Mouse (Mus musculus) megakaryocyte, adult 5-6 weeks (primary cell): ENCODE measurements around the gene Gm11567. TPM values are rescaled to one million over a fixed set of nuclear protein-coding genes. Genes with fewer than 3 reads are reported as not detected.
"Not testable (repeated sequence)": the region's sequence is repeated elsewhere in the genome, so short reads cannot be mapped to it uniquely, and the experiment has no call there.

Source experiments
- ATAC-seq: 2 replicates; pipeline ENCODE4 v1.8.0; 2016; ENCODE audit warnings: mild to moderate bottlenecking, inconsistent platforms; ENCODE audit not compliant: poor library complexity, severe bottlenecking
- total RNA-seq, 2 experiments: library from RNA; stranded (forward) in 1 of 2; stranded (reverse) in 1 of 2; fragments of 153-499, 151-499 nt in 1 of 2; fragments of 221-1000, 200-1000 nt in 1 of 2; gene quantifications; 2 replicates each; pipeline versions ENCODE4 v1.2.3 to v1.2.4; 2015 to 2017

Gene Gm11567
- total RNA-seq (2015) (not detected in 2 replicates), total RNA-seq (2017) (not detected in 2 replicates)

DNA sequence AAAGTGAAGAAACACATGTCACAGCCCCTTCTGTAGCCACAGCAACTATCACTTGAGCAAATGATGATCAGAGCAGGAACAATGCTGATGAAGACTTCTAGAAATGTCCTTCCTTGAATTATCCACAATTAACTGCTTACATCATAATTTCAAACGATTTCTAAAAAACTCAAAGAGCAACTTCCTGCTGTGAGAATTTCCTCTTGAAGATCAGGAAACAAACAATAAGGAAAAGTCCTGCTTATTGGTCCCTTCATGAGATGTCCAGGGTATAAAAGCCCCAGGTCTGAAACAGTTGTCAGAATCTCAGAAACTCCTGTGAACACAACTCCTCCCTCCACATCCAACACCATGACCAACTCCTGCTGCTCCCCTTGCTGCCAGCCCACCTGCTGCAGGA, at the start of gene Gm11567:
TSS of gene Gm11567 (plus strand) at position 301 of the 400 bp plus-strand sequence.
- ATAC-seq, result not testable (repeated sequence)

DNA sequence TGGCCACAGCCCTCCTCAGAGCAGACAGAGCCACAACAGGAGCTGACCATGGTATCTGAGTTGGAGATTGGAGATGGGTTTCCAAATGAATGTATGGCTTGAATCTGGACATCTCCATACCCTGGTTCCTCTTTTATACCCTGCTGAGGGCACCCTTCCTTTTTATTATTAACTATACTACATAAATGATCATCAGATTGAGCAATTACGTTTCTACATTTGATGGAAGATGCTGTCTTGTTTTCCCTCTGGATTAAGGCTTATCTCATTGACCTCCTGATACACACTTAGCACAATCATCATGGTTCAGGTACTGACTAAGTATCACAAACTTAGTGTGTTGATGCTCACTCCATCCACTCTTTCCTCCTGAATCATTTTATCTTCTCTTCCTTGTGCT, 41.0 kb upstream of the Gm11567 start, which contains the start of gene 2300003K06Rik:
TSS of gene 2300003K06Rik (minus strand) at position 101 of the 400 bp plus-strand sequence.
- ATAC-seq, result no peak

DNA sequence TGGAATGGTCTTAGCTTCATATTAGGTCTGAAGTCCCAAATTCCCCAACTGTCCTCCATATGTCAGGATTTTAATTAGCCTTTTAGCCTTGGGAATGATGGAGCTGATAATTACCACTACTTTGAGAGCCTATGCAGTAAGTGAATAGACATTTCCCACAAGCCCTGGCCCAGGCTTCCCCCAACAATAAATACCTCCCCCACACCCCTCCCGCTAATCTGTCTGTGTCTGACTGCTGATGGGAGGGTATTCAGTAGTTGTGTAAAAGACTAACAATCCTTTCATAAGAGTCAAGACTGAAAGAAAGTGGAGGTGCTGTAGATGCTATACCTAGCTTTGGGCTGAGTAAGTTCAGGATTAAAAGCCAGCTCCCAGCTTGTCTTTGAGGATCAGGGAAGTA, 36.8 kb upstream of the Gm11567 start:
- no peak for ATAC-seq

DNA sequence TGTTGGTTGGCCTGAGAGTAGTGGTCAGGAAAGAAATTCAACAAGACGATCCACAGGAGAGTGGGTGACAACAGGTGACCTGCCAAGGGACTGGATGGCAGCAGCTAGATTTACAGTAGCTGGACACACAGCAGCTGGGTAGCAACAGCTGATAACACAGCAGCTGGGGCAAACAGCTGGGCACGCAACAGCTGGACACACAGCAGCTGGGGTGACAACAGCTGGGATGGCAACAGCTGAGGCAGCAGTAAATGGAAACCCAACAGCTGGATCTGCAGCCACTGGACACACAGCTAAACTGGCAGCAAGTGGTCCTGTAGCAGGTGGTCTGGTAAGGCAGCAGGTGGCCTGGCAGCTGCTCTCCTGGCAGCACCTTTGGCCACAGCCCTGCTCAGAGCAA, 32.2 kb upstream of the Gm11567 start:
- ATAC-seq, result no peak

DNA sequence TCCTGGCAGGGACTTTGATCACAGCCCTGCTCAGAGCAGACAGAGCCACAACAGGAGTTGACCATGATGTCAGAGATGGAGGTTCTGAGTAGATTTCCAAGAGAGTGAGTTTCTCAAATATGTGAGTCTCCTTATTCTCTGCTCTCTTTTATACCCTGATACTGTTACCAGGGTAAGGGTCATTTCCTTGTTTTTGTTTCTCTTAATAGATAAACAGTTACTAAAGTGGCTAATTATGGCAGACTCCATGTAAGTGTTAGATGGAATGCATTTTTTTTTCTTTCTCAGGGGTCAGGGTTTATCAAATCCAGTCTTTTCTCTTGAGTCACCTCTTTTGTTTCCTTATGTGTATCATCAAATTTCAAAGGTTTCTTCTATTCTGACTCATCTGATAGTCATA, 27.5 kb upstream of the Gm11567 start, which contains the start of gene Krtap4-16:
TSS of gene Krtap4-16 (minus strand) at position 101 of the 400 bp plus-strand sequence.
- ATAC-seq, result no peak

DNA sequence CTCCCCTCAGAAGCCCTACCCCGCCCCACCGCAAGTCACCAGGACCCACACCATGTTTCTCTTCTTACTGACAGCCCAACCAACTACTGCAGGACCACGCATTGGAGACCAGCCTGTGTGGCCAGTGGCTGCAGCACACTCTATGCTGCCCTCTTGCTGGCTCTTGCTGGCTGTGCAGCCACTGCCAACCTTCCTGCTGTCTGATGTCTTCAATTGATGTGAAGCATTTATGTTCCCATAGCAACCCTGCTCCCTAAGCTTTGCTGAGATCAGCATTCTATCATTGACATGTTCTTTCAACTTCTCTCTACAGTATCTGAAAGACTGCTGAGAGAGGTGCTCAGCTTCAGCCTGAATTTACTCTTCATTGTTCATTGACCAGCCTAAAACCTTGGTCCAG, 24.9 kb upstream of the Gm11567 start:
- no peak for ATAC-seq

DNA sequence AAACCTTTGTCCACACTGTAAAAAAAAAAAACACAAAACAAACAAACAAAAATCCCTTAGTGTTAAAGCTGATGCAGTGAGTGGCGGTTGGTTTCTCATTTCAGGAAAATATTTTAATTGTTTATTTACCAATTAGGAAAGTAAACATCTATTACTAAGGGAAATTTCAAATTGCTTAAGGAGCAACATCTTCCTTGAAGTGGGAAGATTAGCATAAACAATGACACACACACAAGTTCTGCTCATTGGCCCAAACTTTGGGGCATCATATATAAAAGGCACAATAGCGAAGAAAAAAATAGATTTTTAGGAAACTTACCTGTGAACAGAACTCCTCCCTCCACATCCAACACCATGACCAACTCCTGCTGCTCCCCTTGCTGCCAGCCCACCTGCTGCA, 21.4 kb upstream of the Gm11567 start, which contains the start of gene Gm11568:
TSS of gene Gm11568 (plus strand) at position 301 of the 400 bp plus-strand sequence.
- no peak for ATAC-seq

DNA sequence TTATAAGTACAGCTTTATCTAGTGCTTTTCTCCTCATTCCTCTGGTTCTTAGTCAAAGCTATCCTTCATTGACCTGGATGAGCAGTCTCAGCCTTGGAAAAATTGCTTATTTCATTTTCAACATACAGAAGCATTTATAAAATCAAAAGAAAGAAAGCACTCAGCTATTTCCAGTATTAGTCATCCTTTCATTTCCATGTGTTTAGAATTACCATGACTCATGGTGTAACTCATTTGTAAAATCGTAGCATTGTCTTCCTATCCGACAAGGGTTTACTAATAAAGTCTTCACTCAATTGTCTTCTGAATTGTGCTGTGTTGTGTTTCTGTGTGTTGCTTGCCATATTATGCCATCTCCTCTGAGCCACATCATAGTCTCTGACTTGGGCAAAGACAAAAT, 20.2 kb upstream of the Gm11567 start:
- no peak for ATAC-seq

DNA sequence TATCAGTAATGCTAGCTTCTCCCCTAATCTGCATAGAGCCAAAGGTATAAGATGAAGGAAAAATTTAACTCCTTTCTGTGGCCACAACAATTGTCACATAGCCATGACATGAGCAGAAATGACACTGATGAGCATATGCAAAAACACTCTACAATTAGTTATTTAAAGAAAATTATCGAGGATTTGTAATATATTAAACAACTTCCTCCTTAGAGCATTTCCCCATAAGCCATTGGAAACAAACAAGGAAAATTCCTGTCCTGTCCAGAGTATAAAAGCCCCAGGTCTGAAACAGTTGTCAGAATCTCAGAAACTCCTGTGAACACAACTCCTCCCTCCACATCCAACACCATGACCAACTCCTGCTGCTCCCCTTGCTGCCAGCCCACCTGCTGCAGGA, 14.8 kb upstream of the Gm11567 start, which contains the start of gene Gm11559:
TSS of gene Gm11559 (plus strand) at position 301 of the 400 bp plus-strand sequence.
- ATAC-seq, result not testable (repeated sequence)

DNA sequence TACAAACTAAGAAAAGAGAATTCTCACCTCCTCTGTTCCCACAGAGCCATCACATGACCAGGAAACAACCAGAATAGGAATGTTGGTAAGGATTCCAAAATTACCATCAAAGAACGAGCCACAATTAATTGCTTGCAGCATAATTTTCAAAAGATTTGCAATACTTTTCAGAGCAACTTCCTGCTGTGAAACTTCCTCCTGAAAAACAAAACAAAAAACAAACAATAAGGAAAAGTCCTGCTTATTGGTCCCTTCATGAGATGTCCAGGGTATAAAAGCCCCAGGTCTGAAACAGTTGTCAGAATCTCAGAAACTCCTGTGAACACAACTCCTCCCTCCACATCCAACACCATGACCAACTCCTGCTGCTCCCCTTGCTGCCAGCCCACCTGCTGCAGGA, 5.9 kb upstream of the Gm11567 start, which contains the start of gene Krtap9-1:
TSS of gene Krtap9-1 (plus strand) at position 301 of the 400 bp plus-strand sequence.
- ATAC-seq, result not testable (repeated sequence)

DNA sequence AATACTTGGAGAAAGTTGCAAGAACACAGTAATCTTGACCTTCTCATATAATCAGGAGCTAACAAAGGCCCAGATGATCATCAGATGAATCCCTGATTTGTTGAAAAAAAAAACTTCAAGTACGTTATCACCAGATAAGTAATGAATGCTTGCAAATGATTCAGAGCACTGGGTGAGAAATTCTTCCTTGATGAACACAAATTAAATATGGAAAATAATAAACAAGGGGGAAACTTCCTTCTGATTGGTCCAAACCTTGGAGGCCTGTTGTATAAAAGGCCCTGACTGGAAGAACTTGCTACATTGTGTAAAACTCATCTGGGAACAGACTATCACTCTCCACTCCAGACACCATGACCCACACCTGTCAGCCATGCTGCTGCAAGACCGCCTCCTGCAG, 28.6 kb downstream of the Gm11567 start, which contains the start of gene Krtap31-1:
TSS of gene Krtap31-1 (plus strand) at position 301 of the 400 bp plus-strand sequence.
- ATAC-seq, result no peak

DNA sequence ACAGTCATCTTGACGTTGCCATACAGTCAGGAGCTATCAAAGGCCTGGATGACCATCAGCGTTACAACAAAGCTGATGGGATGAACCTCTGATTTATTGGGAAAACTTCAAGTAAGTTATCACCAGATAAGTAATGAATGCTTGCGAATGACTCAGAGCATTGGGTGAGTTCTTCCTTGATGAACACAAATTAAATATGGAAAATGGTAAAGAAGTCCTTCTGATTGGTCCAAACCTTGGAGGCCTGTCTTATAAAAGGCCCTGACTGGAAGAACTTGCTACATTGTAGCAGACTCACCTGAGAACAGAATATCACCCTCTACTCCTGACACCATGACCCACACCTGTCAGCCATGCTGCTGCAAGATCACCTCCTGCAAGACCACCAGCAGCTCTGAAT, 35.5 kb downstream of the Gm11567 start, which contains the start of gene Gm11565:
TSS of gene Gm11565 (plus strand) at position 301 of the 400 bp plus-strand sequence.
- no peak for ATAC-seq

Other genes with a start within 250 kb of the Gm11567 start
Only the 30 nearest of the 35 such genes appear.
- gene Gm11563, start 220.2 kb upstream of the Gm11567 start, total RNA-seq (2015), result not detected in 2 replicates
- not detected in 2 replicates for gene Gm11563, start 220.2 kb upstream of the Gm11567 start, total RNA-seq (2017)
- not detected in 2 replicates for gene Krtap4-6, start 213.2 kb upstream of the Gm11567 start, total RNA-seq (2015)
- gene Krtap4-6, start 213.2 kb upstream of the Gm11567 start, total RNA-seq (2017), result not detected in 2 replicates
- not detected in 2 replicates for gene Gm14190, start 188.4 kb upstream of the Gm11567 start, total RNA-seq (2015)
- gene Gm14190, start 188.4 kb upstream of the Gm11567 start, total RNA-seq (2017), result not detected in 2 replicates
- gene Gm14180, start 144.9 kb upstream of the Gm11567 start, total RNA-seq (2015), result not detected in 2 replicates
- gene Gm14180, start 144.9 kb upstream of the Gm11567 start, total RNA-seq (2017), result not detected in 2 replicates
- gene Gm11595, start 106.3 kb upstream of the Gm11567 start, total RNA-seq (2015), result not detected in 2 replicates
- not detected in 2 replicates for gene Gm11595, start 106.3 kb upstream of the Gm11567 start, total RNA-seq (2017)
- not detected in 2 replicates for gene Krtap4-8, start 98.5 kb upstream of the Gm11567 start, total RNA-seq (2015)
- gene Krtap4-8, start 98.5 kb upstream of the Gm11567 start, total RNA-seq (2017), result not detected in 2 replicates
- not detected in 2 replicates for gene Krtap4-9, start 94.0 kb upstream of the Gm11567 start, total RNA-seq (2015)
- not detected in 2 replicates for gene Krtap4-9, start 94.0 kb upstream of the Gm11567 start, total RNA-seq (2017)
- not detected in 2 replicates for gene Gm11596, start 85.7 kb upstream of the Gm11567 start, total RNA-seq (2015)
- not detected in 2 replicates for gene Gm11596, start 85.7 kb upstream of the Gm11567 start, total RNA-seq (2017)
- not detected in 2 replicates for gene Gm11569, start 80.3 kb upstream of the Gm11567 start, total RNA-seq (2015)
- gene Gm11569, start 80.3 kb upstream of the Gm11567 start, total RNA-seq (2017), result not detected in 2 replicates
- not detected in 2 replicates for gene Gm11554, start 74.7 kb upstream of the Gm11567 start, total RNA-seq (2015)
- not detected in 2 replicates for gene Gm11554, start 74.7 kb upstream of the Gm11567 start, total RNA-seq (2017)
- not detected in 2 replicates for gene Krtap4-13, start 69.3 kb upstream of the Gm11567 start, total RNA-seq (2015)
- not detected in 2 replicates for gene Krtap4-13, start 69.3 kb upstream of the Gm11567 start, total RNA-seq (2017)
- gene Gm11564, start 63.5 kb upstream of the Gm11567 start, total RNA-seq (2015), result not detected in 2 replicates
- gene Gm11564, start 63.5 kb upstream of the Gm11567 start, total RNA-seq (2017), result not detected in 2 replicates
- gene 2300003K06Rik, start 41.1 kb upstream of the Gm11567 start, total RNA-seq (2015), result not detected in 2 replicates
- gene 2300003K06Rik, start 41.1 kb upstream of the Gm11567 start, total RNA-seq (2017), result not detected in 2 replicates
- gene Krtap4-16, start 27.6 kb upstream of the Gm11567 start, total RNA-seq (2015), result not detected in 2 replicates
- not detected in 2 replicates for gene Krtap4-16, start 27.6 kb upstream of the Gm11567 start, total RNA-seq (2017)
- gene Gm11568, start 21.3 kb upstream of the Gm11567 start, total RNA-seq (2015), result not detected in 2 replicates
- not detected in 2 replicates for gene Gm11568, start 21.3 kb upstream of the Gm11567 start, total RNA-seq (2017)
- not detected in 2 replicates for gene Gm11559, start 14.7 kb upstream of the Gm11567 start, total RNA-seq (2015)
- gene Gm11559, start 14.7 kb upstream of the Gm11567 start, total RNA-seq (2017), result not detected in 2 replicates
- not detected in 2 replicates for gene Krtap9-1, start 5.8 kb upstream of the Gm11567 start, total RNA-seq (2015)
- gene Krtap9-1, start 5.8 kb upstream of the Gm11567 start, total RNA-seq (2017), result not detected in 2 replicates
- gene Krtap31-1, start 28.7 kb downstream of the Gm11567 start, total RNA-seq (2015), result not detected in 2 replicates
- not detected in 2 replicates for gene Krtap31-1, start 28.7 kb downstream of the Gm11567 start, total RNA-seq (2017)
- not detected in 2 replicates for gene Gm11565, start 35.6 kb downstream of the Gm11567 start, total RNA-seq (2015)
- not detected in 2 replicates for gene Gm11565, start 35.6 kb downstream of the Gm11567 start, total RNA-seq (2017)
- gene Krtap31-2, start 57.1 kb downstream of the Gm11567 start, total RNA-seq (2015), result not detected in 2 replicates
- not detected in 2 replicates for gene Krtap31-2, start 57.1 kb downstream of the Gm11567 start, total RNA-seq (2017)
- not detected in 2 replicates for gene Krtap9-5, start 69.3 kb downstream of the Gm11567 start, total RNA-seq (2015)
- gene Krtap9-5, start 69.3 kb downstream of the Gm11567 start, total RNA-seq (2017), result not detected in 2 replicates
- not detected in 2 replicates for gene Krtap29-1, start 99.9 kb downstream of the Gm11567 start, total RNA-seq (2015)
- gene Krtap29-1, start 99.9 kb downstream of the Gm11567 start, total RNA-seq (2017), result not detected in 2 replicates
- not detected in 2 replicates for gene Krtap16-1, start 107.4 kb downstream of the Gm11567 start, total RNA-seq (2015)
- gene Krtap16-1, start 107.4 kb downstream of the Gm11567 start, total RNA-seq (2017), result not detected in 2 replicates
- not detected in 2 replicates for gene Krtap17-1, start 114.8 kb downstream of the Gm11567 start, total RNA-seq (2015)
- gene Krtap17-1, start 114.8 kb downstream of the Gm11567 start, total RNA-seq (2017), result not detected in 2 replicates
- gene Krt33a, start 137.0 kb downstream of the Gm11567 start, total RNA-seq (2015), result not detected in 2 replicates
- not detected in 2 replicates for gene Krt33a, start 137.0 kb downstream of the Gm11567 start, total RNA-seq (2017)
- not detected in 2 replicates for gene Krt33b, start 150.7 kb downstream of the Gm11567 start, total RNA-seq (2015)
- not detected in 2 replicates for gene Krt33b, start 150.7 kb downstream of the Gm11567 start, total RNA-seq (2017)
- not detected in 2 replicates for gene Krt34, start 162.4 kb downstream of the Gm11567 start, total RNA-seq (2015)
- gene Krt34, start 162.4 kb downstream of the Gm11567 start, total RNA-seq (2017), result not detected in 2 replicates
- gene Krt31, start 171.4 kb downstream of the Gm11567 start, total RNA-seq (2015), result not detected in 2 replicates
- gene Krt31, start 171.4 kb downstream of the Gm11567 start, total RNA-seq (2017), result not detected in 2 replicates
- not detected in 2 replicates for gene Krt32, start 209.0 kb downstream of the Gm11567 start, total RNA-seq (2015)
- gene Krt32, start 209.0 kb downstream of the Gm11567 start, total RNA-seq (2017), result not detected in 2 replicates
- gene Krt35, start 217.1 kb downstream of the Gm11567 start, total RNA-seq (2015), result not detected in 2 replicates
- not detected in 2 replicates for gene Krt35, start 217.1 kb downstream of the Gm11567 start, total RNA-seq (2017)